ENCODE assay signal across 28 mouse cellular contexts in the genomic region with DNA sequence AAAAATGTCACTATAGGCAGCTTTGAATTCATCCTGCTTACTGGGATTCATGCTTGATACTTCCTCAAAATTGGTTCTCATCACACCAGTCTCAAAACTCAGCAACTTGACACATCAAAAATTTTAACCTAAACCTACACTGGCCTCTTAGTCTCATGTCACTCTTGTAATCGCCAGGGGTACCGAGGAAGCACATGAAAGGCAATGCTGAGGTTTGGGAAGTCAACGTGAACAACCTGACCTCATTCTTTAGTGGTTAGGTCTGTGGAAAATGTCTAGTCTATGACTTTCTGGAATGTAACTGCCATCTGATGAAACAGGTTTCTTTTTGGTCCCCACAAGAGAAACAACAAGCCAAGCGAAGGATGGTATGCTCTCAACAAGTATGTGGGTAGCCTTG. TPM values are rescaled to one million over a fixed set of nuclear protein-coding genes. Genes with fewer than 3 reads are reported as not detected.
DNase-seq lines count a peak whose midpoint lies in the region; ATAC-seq and TF ChIP-seq lines count a peak whose summit lies in the region.
"Had no signal": no experiment of that assay in that cellular context is flagged by ENCODE, and none has a peak within 500 bp of the region (broad histone marks: within the 10 kb centered on the region; RNA-seq: fewer than 3 reads in every experiment).

No protein-coding gene starts in this region.

- no peaks in the 10 kb centered on the region; the same call in 1 of the 2 replicates for H3K27me3 ChIP-seq in kidney, adult 2 months (replicated peaks; ENCODE audit: control insufficient read depth, insufficient read depth, low read length)
- H3K27me3 ChIP-seq in liver, adult 2 months (ENCODE audit: control insufficient read depth, insufficient read depth, low read length) = 0 out of 2 replicates have a peak, but pooled peaks cover 1% of the 10 kb centered on the region
- H3K27me3 ChIP-seq in Patski = peaks cover 5% of the 10 kb centered on the region
- H3K27me3 ChIP-seq: embryonic facial prominence, embryonic 13.5 days; embryonic facial prominence, embryonic 15.5 days; forebrain, embryonic 12.5 days had no signal

- H3K4me3 ChIP-seq in kidney, adult 2 months (ENCODE audit: insufficient read depth, low read depth, low read length) = peak overlapping the region; percentile 92
- peak overlapping the region; percentile 94 for H3K4me3 ChIP-seq in liver, adult 2 months (ENCODE audit: insufficient read depth, low read depth, low read length)
- H3K4me3 ChIP-seq: embryonic facial prominence, embryonic 13.5 days; embryonic facial prominence, embryonic 15.5 days; erythroblast, embryonic 14.5 days; forebrain, embryonic 10.5 days; forebrain, embryonic 12.5 days had no signal

- peak overlapping the region; percentile 92 for H3K9ac ChIP-seq in liver, adult 2 months (ENCODE audit: low read depth, low read length)
- H3K9ac ChIP-seq: embryonic facial prominence, embryonic 13.5 days; embryonic facial prominence, embryonic 15.5 days; forebrain, embryonic 12.5 days had no signal

- peaks cover 17% of the 10 kb centered on the region for H3K79me2 ChIP-seq in liver, adult 2 months (ENCODE audit: control insufficient read depth, insufficient read depth, low read length)

- peaks cover 4% of the 10 kb centered on the region; the same call in 1 of the 2 replicates for H3K4me1 ChIP-seq in kidney, adult 2 months (ENCODE audit: control insufficient read depth, insufficient read depth, low read length)
- H3K4me1 ChIP-seq in liver, adult 2 months (ENCODE audit: control insufficient read depth, insufficient read depth, low read length) = peaks cover 10% of the 10 kb centered on the region; the same call in 1 of the 2 replicates
- H3K4me1 ChIP-seq: embryonic facial prominence, embryonic 13.5 days; embryonic facial prominence, embryonic 15.5 days; forebrain, embryonic 10.5 days; forebrain, embryonic 12.5 days had no signal

- H3K36me3 ChIP-seq in kidney, adult 2 months (ENCODE audit: control insufficient read depth, insufficient read depth, low read length) = no peaks in the 10 kb centered on the region; the same call in 1 of the 2 replicates
- peaks cover 18% of the 10 kb centered on the region for H3K36me3 ChIP-seq in liver, adult 2 months (ENCODE audit: control insufficient read depth, insufficient read depth, low read length)
- H3K36me3 ChIP-seq: embryonic facial prominence, embryonic 13.5 days; embryonic facial prominence, embryonic 15.5 days; forebrain, embryonic 10.5 days; forebrain, embryonic 12.5 days had no signal

- peak; percentile 78 for ATAC-seq in Patski
- ATAC-seq: forebrain, embryonic 14.5 days; forebrain, embryonic 16.5 days had no signal

- 50% methylated on average over 4 of the region's 4 CpGs for WGBS in kidney, adult 2 months
- 25% methylated on average over 4 of the region's 4 CpGs for WGBS in liver, adult 2 months

- no peak for DNase-seq in kidney, adult 2 months
- DNase-seq in kidney, adult 18-20 months = no peak
- DNase-seq in liver, adult 2 months (ENCODE audit: extremely low read depth, low read depth, low spot score) = peak; percentile 55
- no peak for DNase-seq in liver
- peak; percentile 1 for DNase-seq in Patski (ENCODE audit: low read depth, low spot score)
- no peak for DNase-seq in adipocyte (ENCODE audit: low spot score)
- DNase-seq: adrenal gland, adult 8-10 months; adrenal gland, postnatal 14 days; adrenal gland, postnatal 36 days; cerebellum, adult 11-12 months; cerebellum, adult 2 months; cerebellum, adult 9-10 months; cerebellum, postnatal 10 days; cerebellum, postnatal 25 days had no signal

- no peak for TF ChIP-seq CTCF in kidney, adult 2 months (conservative IDR thresholded peaks at IDR 0.05; ENCODE audit: insufficient read depth, insufficient read length, low read depth, low read length)
- TF ChIP-seq CTCF in liver, adult 2 months (IDR thresholded peaks at IDR 0.05; ENCODE audit: low read depth, low read length) = no peak
- no peak for TF ChIP-seq CTCF in Patski (IDR thresholded peaks at IDR 0.05)

- in situ Hi-C loops in Patski (cut with MboI; ENCODE audit: low pct_unique_long_range_greater_than_20kb) = no loop called here

- H3K27ac ChIP-seq in kidney, adult 2 months (ENCODE audit: insufficient read depth, low read depth, low read length) = peak overlapping the region; percentile 100
- peak overlapping the region; percentile 98 for H3K27ac ChIP-seq in liver, adult 2 months (replicated peaks; ENCODE audit: insufficient read depth, low read depth, low read length)
- H3K27ac ChIP-seq: embryonic facial prominence, embryonic 13.5 days; embryonic facial prominence, embryonic 15.5 days; forebrain, embryonic 10.5 days; forebrain, embryonic 12.5 days had no signal

- CTCF ChIA-PET in Patski (lab: Charles Lee) = no interaction called here

- POLR2A ChIA-PET in Patski (lab: Charles Lee) = no interaction called here

- no peak for TF ChIP-seq POLR2A in kidney, adult 2 months (IDR thresholded peaks at IDR 0.05; ENCODE audit: low read depth, low read length)
- TF ChIP-seq POLR2A in liver, adult 2 months (IDR thresholded peaks at IDR 0.05; ENCODE audit: extremely low read depth, insufficient read depth, low read length) = no peak

RNA-seq across cellular contexts. Expression of a gene that starts 1.9 kb away (rescaled TPM):
- 138 and 191 TPM in 2 replicates for polyA plus RNA-seq in kidney, adult 2 months (2012; rRNA removed)
- 233 and 277 TPM in 2 replicates for total RNA-seq in liver, adult 2 months (2014; rRNA removed)
- 54.6 and 56.1 TPM in 2 replicates for polyA plus RNA-seq in liver, adult 2 months (2012; rRNA removed)
- polyA plus RNA-seq in Patski (2021) = 0.64 TPM
- total RNA-seq: adrenal gland, adult 8-10 months; MEL had no signal
- polyA plus RNA-seq: cortical plate, adult 2 months; embryonic facial prominence, embryonic 11.5 days; embryonic facial prominence, embryonic 13.5 days; embryonic facial prominence, embryonic 15.5 days; erythroblast, embryonic 14.5 days; forebrain, embryonic 10.5 days; forebrain, embryonic 12.5 days; forebrain, embryonic 14.5 days; forebrain, embryonic 16.5 days; frontal cortex, adult 2 months had no signal

RNA-seq across cellular contexts. Expression of a gene that starts 35.2 kb away (rescaled TPM):
- polyA plus RNA-seq in kidney, adult 2 months (2012; rRNA removed) = 2.0 and 2.5 TPM in 2 replicates
- total RNA-seq in liver, adult 2 months (2014; rRNA removed) = 91.4 and 132 TPM in 2 replicates
- polyA plus RNA-seq in liver, adult 2 months (2012; rRNA removed) = 41.7 and 68.7 TPM in 2 replicates
- polyA plus RNA-seq in Patski (2021) = 0.04 TPM
- total RNA-seq: adrenal gland, adult 18-20 months; ES-E14; MEL had no signal
- polyA plus RNA-seq: C2C12; embryonic facial prominence, embryonic 15.5 days; erythroblast, embryonic 14.5 days; forebrain, embryonic 10.5 days; forebrain, embryonic 12.5 days; forebrain, embryonic 14.5 days; forebrain, embryonic 16.5 days had no signal

RNA-seq across cellular contexts. Expression of a gene that starts 35.3 kb away (rescaled TPM):
- 0.11 and 0.16 TPM in 2 replicates for polyA plus RNA-seq in kidney, adult 2 months (2012; rRNA removed)
- 0.28 and 0.40 TPM in 2 replicates for total RNA-seq in liver, adult 2 months (2014; rRNA removed)
- 0.14 TPM in 1 of 2 replicates, not detected in the other for polyA plus RNA-seq in liver, adult 2 months (2012; rRNA removed)
- not detected for polyA plus RNA-seq in Patski (2021)
- total RNA-seq: adrenal gland, adult 18-20 months; adrenal gland, adult 8-10 months; adrenal gland, postnatal 14 days; adrenal gland, postnatal 36 days; ES-E14; MEL had no signal
- polyA plus RNA-seq: C2C12; cerebellum, adult 2 months; cortical plate, adult 2 months; embryonic facial prominence, embryonic 11.5 days; embryonic facial prominence, embryonic 13.5 days; embryonic facial prominence, embryonic 15.5 days; erythroblast, embryonic 14.5 days; forebrain, embryonic 10.5 days; forebrain, embryonic 12.5 days; forebrain, embryonic 14.5 days; forebrain, embryonic 16.5 days; frontal cortex, adult 2 months had no signal

RNA-seq across cellular contexts. Expression of a gene that starts 42.9 kb away (rescaled TPM):
- not detected in 2 replicates for polyA plus RNA-seq in kidney, adult 2 months (2012; rRNA removed)
- total RNA-seq in liver, adult 2 months (2014; rRNA removed) = 0.09 TPM in 1 of 2 replicates, not detected in the other
- 0.05 TPM in 1 of 2 replicates, not detected in the other for polyA plus RNA-seq in liver, adult 2 months (2012; rRNA removed)
- polyA plus RNA-seq in Patski (2021) = not detected
- total RNA-seq: adrenal gland, adult 18-20 months; adrenal gland, adult 8-10 months; adrenal gland, postnatal 14 days; adrenal gland, postnatal 36 days; ES-E14; MEL had no signal
- polyA plus RNA-seq: C2C12; cerebellum, adult 2 months; cortical plate, adult 2 months; embryonic facial prominence, embryonic 11.5 days; embryonic facial prominence, embryonic 13.5 days; embryonic facial prominence, embryonic 15.5 days; erythroblast, embryonic 14.5 days; forebrain, embryonic 10.5 days; forebrain, embryonic 12.5 days; forebrain, embryonic 14.5 days; forebrain, embryonic 16.5 days; frontal cortex, adult 2 months had no signal

Comparison
In these comparisons a context has a peak if more than half of its experiments do, and no peak if none do; other contexts are left out.
1. DNase-seq: peak in liver, adult 2 months (single experiment) and Patski (single experiment); none in kidney, adult 2 months (single experiment), kidney, adult 18-20 months (single experiment), liver (single experiment) and adipocyte (single experiment).
2. RNA of a gene that starts 1.9 kb away (polyA plus RNA-seq): 138 to 191 TPM in kidney, adult 2 months and 54.6 to 56.1 TPM in liver, adult 2 months; 0.64 TPM in Patski (single experiment); every median in the first group is over 10 times any median in the second.
3. RNA of a gene that starts 35.2 kb away (polyA plus RNA-seq): 41.7 to 68.7 TPM in liver, adult 2 months; 2.0 to 2.5 TPM in kidney, adult 2 months and 0.04 TPM in Patski (single experiment); every median in the first group is over 10 times any median in the second.